Mouse (Mus musculus) cortical plate, adult 2 months (tissue): ENCODE data around the gene Rpl39.

Experiments
- CTCF ChIP-seq: fragments of 200-500 bp; IDR thresholded peaks from 2 replicates; pipeline ENCODE4 v1.5.1; 2011; ENCODE audit warnings: mild to moderate bottlenecking, control low read depth, low read length; ENCODE audit not compliant: insufficient read depth; ENCODE audit errors: extremely low read depth
- POLR2A ChIP-seq: fragments of 200-500 bp; IDR thresholded peaks from 2 replicates; pipeline ENCODE4 v1.6.1; 2011; ENCODE audit warnings: mild to moderate bottlenecking, low read length, control low read depth; ENCODE audit not compliant: insufficient read depth; ENCODE audit errors: extremely low read depth

- TF ChIP-seq POLR2A (no peak), CTCF (no peak)
Observed at GRCm38 (mm10) chrX:37103826-37104225, 18.6 kb upstream of the Rpl39 start.
